Mouse (Mus musculus) liver, embryonic 14.5 days (tissue): Measurements from ENCODE around the gene Gnl3. TPM values are rescaled to one million over a fixed set of nuclear protein-coding genes. Genes with fewer than 3 reads are reported as not detected.

Source experiments
- ATAC-seq: fragments of 200-750 bp; cut with Nextera tagmentation; 2 replicates; pipeline ENCODE4 v1.8.0; 2017; ENCODE audit warnings: moderate number of reproducible peaks, mild to moderate bottlenecking, moderate library complexity; ENCODE audit not compliant: insufficient read depth
- DNase-seq, 3 experiments: peaks; one replicate each; pipeline ENCODE4 v3.0.0-alpha.2; 2012 to 2013; ENCODE audit warnings: low read depth in 3 of 3, low spot score in 3 of 3
- H3K27ac ChIP-seq: fragments of 300-500 bp; sonication (generic); 2 replicates; pipeline ENCODE4 v1.5.1; 2014; ENCODE audit warnings: moderate library complexity, mild to moderate bottlenecking, control low read depth, inconsistent platforms
- H3K27me3 ChIP-seq: fragments of 300-500 bp; sonication (generic); 2 replicates; pipeline ENCODE4 v1.6.1; 2014; ENCODE audit warnings: mild to moderate bottlenecking, low read length, moderate library complexity; ENCODE audit not compliant: control insufficient read depth, insufficient read depth
- H3K36me3 ChIP-seq: fragments of 300-500 bp; sonication (generic); replicated peaks from 2 replicates; pipeline ENCODE4 v1.6.1; 2014; ENCODE audit warnings: low read depth; ENCODE audit not compliant: control insufficient read depth, insufficient read depth
- H3K4me1 ChIP-seq, 2 experiments: fragments of 200-500 bp in 1 of 2; fragments of 300-500 bp in 1 of 2; sonication (generic) in 1 of 2; replicated peaks; 2 replicates each; pipeline ENCODE4 v1.6.1; 2012 to 2014; ENCODE audit warnings: antibody characterized with exemption in 1 of 2, inconsistent platforms in 1 of 2, low read length in 1 of 2; ENCODE audit not compliant: control insufficient read depth in 2 of 2, insufficient read depth in 2 of 2
- H3K4me2 ChIP-seq: fragments of 300-500 bp; sonication (generic); 2 replicates; pipeline ENCODE4 v1.6.1; 2014; ENCODE audit warnings: low read depth, mild to moderate bottlenecking, control low read depth, moderate library complexity
- H3K4me3 ChIP-seq, 2 experiments: fragments of 200-500 bp in 1 of 2; fragments of 300-500 bp in 1 of 2; sonication (generic) in 1 of 2; 2 replicates each; pipeline ENCODE4 v1.5.1; 2012 to 2014; ENCODE audit warnings: low read depth in 2 of 2, low read length in 2 of 2, mild to moderate bottlenecking in 2 of 2, control low read depth in 1 of 2, inconsistent platforms in 1 of 2, moderate library complexity in 1 of 2; ENCODE audit not compliant: insufficient read depth in 1 of 2
- H3K9ac ChIP-seq: fragments of 300-500 bp; sonication (generic); replicated peaks from 2 replicates; pipeline ENCODE4 v1.6.1; 2014; ENCODE audit warnings: mild to moderate bottlenecking, control low read depth, moderate library complexity
- H3K9me3 ChIP-seq: fragments of 300-500 bp; sonication (generic); 2 replicates; pipeline ENCODE4 v1.6.1; 2016; ENCODE audit warnings: low read length, mixed read lengths; ENCODE audit not compliant: control insufficient read depth
- CTCF ChIP-seq: IDR thresholded peaks from 2 replicates; pipeline ENCODE4 v1.5.1; 2016; ENCODE audit warnings: antibody characterized with exemption, low read depth, control low read depth
- EP300 ChIP-seq: IDR thresholded peaks from 2 replicates; pipeline ENCODE4 v1.6.1; 2016; ENCODE audit warnings: antibody characterized with exemption, low read depth
- WGBS: fragments of 180-500 bp; shearing (Covaris S2); extraction: QIAGEN DNeasy Blood & Tissue Kit; methylation state at CpG from one replicate; pipeline ENCODE4 v1.1.7; 2014; ENCODE audit not compliant: insufficient replicate concordance; 5-methylcytosine and 5-hydroxymethylcytosine counted together
- polyA plus RNA-seq, 2 experiments: library from polyadenylated mRNA; depleted of rRNA in 1 of 2; stranded (reverse) in 1 of 2; unstranded in 1 of 2; fragments of >200 nt; fragmentation: Nextera tagmentation in 1 of 2; extraction: Ambion mirVana in 1 of 2; gene quantifications; 2 replicates each; pipeline versions ENCODE4 v1.2.1 to v1.2.3; 2012 to 2014

Gene Gnl3
- polyA plus RNA-seq, 2 experiments: 88.0 to 91.8 TPM

GRCm38 (mm10) chr14:31022579-31022978 is 3.6 kb upstream of the Gnl3 start:
- ATAC-seq: no peak
- Histone ChIP-seq H3K4me2 (no peak overlapping the region; the same call in 1 of the 2 replicates), H3K4me3 (no peak overlapping the region), H3K27ac (no peak overlapping the region), H3K9ac (no peak overlapping the region), H3K4me1 (peaks cover 12 to 19% of the 10 kb centered on the region in 2 experiments), H3K36me3 (peaks cover 43% of the 10 kb centered on the region), H3K9me3 (no peaks in the 10 kb centered on the region), H3K27me3 (no peaks in the 10 kb centered on the region)
- WGBS: 46% methylated on average over 1 of the region's 1 CpGs
- TF ChIP-seq EP300 (no peak), CTCF (0 out of 2 replicates have a peak, but pooled peaks have one; percentile 12)
- no peak for DNase-seq

GRCm38 (mm10) chr14:31019331-31020205 is 616 bp upstream of the Gnl3 start:
- H3K4me1 ChIP-seq: peaks cover 23 to 26% of the 10 kb centered on the region in 2 experiments
- H3K9ac ChIP-seq: peak overlapping the region; percentile 94
- H3K4me2 ChIP-seq: peak overlapping the region; percentile 85
- DNase-seq (peak; percentile 76 to 79 (median 76)), ATAC-seq (peak; percentile 93)
- peak overlapping the region; percentile 90 for H3K27ac ChIP-seq
- 2% methylated on average over 46 of the region's 56 CpGs for whole genome bisulfite sequencing
- H3K4me3 ChIP-seq: peak overlapping the region; percentile 87 to 89
- TF ChIP-seq CTCF (no peak), EP300 (no peak)
- peaks cover 41% of the 10 kb centered on the region for H3K36me3 ChIP-seq
- no peaks in the 10 kb centered on the region for H3K27me3 ChIP-seq
- no peaks in the 10 kb centered on the region for H3K9me3 ChIP-seq

DNA sequence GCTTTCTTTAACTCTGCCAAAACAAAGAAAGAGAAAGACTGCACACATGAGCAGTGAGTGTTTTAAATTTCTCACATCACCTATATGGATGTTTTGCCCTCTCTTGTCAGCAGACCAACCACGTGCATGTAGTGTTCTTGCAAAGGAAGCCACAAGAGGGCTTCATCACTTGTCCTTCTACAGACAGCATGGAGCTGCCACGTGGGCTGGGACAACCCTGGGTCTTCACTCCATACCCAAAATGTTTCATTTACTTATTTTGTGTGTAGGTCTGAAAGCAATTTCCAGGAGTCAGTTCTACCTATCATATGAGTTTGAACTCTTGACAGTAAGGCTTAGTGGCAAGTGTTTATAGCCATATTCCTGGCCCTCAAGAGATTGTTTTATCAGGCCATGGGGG is 1.1 kb downstream of the Gnl3 start:
- no peaks in the 10 kb centered on the region for H3K9me3 ChIP-seq
- ATAC-seq (no peak), DNase-seq (peak in 1 of 3 experiments; percentile 48)
- WGBS: 0% methylated on average over 2 of the region's 2 CpGs
- peaks cover 23 to 26% of the 10 kb centered on the region in 2 experiments for H3K4me1 ChIP-seq
- H3K27me3 ChIP-seq: no peaks in the 10 kb centered on the region
- H3K27ac ChIP-seq: peak overlapping the region; percentile 33
- peak overlapping the region; percentile 80 for H3K4me2 ChIP-seq
- peak overlapping the region; percentile 94 for H3K9ac ChIP-seq
- H3K36me3 ChIP-seq: peaks cover 48% of the 10 kb centered on the region
- TF ChIP-seq CTCF: peak; percentile 61
- no peak for TF ChIP-seq EP300
- peak overlapping the region; percentile 75 to 87 for H3K4me3 ChIP-seq

DNA sequence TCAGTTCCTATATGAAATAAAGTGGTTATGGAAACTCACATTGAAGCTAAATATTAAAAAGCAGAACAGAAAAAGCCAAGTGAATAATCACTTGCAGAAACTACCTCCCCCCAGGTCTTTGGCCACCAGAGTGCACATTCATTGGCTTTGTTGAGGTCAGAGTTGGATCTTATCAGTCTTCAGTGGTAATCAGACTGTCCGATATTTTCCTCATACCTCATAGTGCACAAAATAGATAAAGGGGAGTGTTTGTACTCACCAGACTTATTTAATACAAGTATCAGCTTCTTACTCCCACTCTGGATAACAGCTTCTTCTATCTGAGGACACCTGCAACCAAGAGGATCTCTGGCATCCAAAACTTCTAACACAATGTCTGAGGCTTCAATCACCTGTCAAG is 2.9 kb downstream of the Gnl3 start:
- DNase-seq: no peak

DNA sequence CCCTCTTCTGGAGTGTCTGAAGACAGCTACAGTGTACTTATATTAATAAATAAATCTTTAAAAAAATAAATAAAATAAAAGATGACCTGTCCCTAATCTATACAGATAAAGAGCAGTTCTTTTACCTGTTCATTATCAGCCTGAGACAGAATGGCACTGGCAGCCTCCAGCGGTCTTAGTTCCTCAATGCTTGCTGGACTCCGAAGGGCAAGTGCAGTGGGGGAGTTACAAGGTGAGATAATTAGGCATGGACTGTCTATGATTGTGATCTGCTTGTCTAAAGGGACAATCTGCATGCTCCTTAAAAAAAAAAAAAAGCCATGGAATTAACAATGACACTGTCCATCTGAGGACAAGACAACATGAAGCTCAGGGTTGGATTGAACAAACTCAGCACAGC is 5.0 kb downstream of the Gnl3 start:
- no peak for TF ChIP-seq EP300
- TF ChIP-seq CTCF: no peak
- WGBS: 71% methylated on average over 2 of the region's 2 CpGs
- Histone ChIP-seq H3K4me3 (no peak overlapping the region), H3K27ac (no peak overlapping the region), H3K4me1 (peaks cover 13 to 14% of the 10 kb centered on the region in 2 experiments), H3K4me2 (no peak overlapping the region), H3K9ac (no peak overlapping the region), H3K9me3 (no peaks in the 10 kb centered on the region), H3K36me3 (peaks cover 69% of the 10 kb centered on the region), H3K27me3 (no peaks in the 10 kb centered on the region)
- DNase-seq (no peak), ATAC-seq (no peak)

More for the DNA sequence above, 2.9 kb downstream of the Gnl3 start:
- 8% methylated on average over 1 of the region's 1 CpGs for WGBS
- peaks cover 61% of the 10 kb centered on the region for H3K36me3 ChIP-seq
- H3K4me1 ChIP-seq: peaks cover 19 to 20% of the 10 kb centered on the region in 2 experiments
- no peaks in the 10 kb centered on the region for H3K27me3 ChIP-seq
- H3K9ac ChIP-seq: no peak overlapping the region; the same call in 1 of the 2 replicates
- peak overlapping the region; percentile 80 for H3K4me2 ChIP-seq
- H3K27ac ChIP-seq: no peak overlapping the region
- H3K9me3 ChIP-seq: no peaks in the 10 kb centered on the region
- H3K4me3 ChIP-seq: no peak overlapping the region
- no peak for ATAC-seq
- TF ChIP-seq CTCF (no peak), EP300 (no peak)
